Mouse (Mus musculus): ENCODE results near the gene Zfp92. TPM values are rescaled to one million over a fixed set of nuclear protein-coding genes. Genes with fewer than 3 reads are reported as not detected.
"Not testable (repeated sequence)": the region's sequence is repeated elsewhere in the genome, so short reads cannot be mapped to it uniquely, and the experiment has no call there.

Gene Zfp92
- total RNA-seq (2021) (under 1 TPM; 0.26 to 0.38 TPM), polyA plus RNA-seq (2012; rRNA removed) (0.10 and 0.11 TPM in 2 replicates)
- long read RNA-seq: 0 reads

DNA sequence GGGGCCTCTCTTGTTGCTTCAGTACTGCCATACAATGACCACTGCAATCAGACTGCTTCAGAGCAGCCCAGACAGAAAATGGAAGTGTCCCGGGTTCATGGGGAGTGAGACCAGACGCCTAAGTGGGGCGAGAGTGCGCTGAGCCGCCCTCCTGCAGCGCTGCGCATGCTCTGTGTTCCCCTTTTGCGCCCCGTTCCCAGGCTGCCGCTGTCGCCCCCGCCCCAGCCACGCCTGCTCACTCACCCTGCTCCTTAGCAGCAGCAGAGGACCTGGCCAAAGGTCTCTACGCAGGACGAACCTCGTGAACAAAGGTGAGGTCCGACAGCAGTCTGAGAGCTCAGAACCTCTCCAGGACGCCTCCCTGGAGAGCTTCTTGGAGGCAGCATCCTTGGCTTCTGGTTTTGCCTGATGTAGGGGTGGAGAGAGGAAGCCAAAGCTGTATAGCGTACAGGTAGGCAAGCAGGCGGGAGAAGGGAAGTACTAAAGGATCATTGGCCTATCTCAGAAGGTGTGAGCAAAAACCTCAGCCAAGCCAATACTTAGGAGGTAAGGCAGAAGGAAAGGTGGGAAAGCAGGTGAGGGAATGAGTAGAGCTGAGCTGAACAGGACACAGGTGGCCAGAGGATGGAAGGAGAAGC lies at the start of gene Zfp92:
Gene Zfp92, plus strand, starts transcription at position 217 of the 638 bp plus-strand sequence.
- DNase-seq: no peak

DNA sequence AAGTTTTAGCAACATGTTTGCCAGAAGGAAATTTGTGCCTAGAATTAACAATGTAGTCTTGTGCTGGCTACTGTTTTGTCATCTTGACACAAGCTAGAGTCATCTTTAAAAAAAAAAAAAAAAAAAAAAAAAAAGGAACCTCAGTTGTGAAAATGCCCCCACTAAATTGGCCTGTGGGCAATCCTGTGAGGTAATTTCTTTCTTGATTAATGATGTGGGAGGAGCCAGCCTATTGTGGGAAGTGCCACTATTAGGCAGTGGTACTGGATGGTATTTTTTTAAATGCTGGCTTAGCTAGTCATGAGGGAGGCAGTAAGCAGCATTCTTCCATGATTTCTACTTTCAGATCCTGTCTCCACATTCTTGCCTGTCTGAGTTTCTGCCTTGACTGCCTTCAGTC lies 47.6 kb upstream of the Zfp92 start:
- DNase-seq: no peak

DNA sequence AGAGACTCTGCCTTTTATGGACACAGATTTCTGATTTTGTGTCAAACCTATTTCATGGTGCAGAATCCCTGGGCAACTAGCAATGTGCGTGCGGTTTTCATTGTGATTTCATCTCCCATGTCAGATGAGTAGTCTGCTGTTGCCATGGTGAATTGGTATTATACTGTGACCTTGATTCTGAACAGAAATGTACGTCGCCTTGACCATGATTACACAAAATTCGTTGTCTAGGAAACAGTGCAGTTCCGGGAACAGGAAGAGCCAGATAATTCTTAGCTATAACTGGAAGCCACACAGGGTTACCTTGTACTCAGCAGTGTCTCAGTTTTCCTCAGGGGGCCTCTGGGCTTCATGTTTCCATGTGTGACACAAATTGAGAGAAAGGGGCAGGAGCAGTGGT lies 26.5 kb upstream of the Zfp92 start:
- DNase-seq: peak; percentile 38

DNA sequence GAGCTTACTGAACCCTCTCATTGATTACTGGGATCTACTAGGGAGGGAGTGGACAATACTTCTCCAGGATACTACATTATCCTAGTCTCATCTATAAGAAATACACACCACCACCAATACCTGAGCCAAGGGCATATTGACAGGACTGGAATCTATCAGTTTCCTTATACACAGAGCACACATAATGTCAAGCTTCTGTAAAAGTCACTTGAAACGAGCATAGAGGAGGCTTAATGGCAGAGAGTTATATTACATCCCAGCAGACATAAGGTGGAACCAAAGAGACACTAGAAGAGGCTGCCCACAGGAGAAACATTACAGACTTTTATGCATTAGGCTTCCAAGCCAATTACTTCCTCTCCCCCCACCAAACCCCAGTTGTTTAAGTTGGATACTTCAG lies 26.0 kb upstream of the Zfp92 start:
- no peak for DNase-seq

DNA sequence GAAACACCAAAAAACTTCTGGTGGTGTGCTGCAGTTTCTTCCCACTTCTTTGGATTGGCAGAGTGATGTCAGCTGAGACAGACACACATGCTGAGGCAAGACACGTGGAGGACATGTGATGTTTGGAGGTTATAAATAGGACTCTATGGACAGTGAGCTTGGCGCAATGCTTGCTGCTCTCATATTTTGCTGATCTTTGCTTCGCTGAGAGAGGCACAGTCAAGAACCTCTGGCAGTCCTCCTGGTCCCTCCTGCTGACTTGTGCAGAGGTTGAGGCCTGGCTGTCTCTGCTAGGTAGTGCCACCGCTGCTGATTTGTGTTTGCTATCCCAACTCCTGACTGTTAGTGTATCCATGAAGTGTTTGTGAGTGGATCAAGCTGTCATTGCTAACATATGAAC lies 19.4 kb upstream of the Zfp92 start:
- no peak for DNase-seq

DNA sequence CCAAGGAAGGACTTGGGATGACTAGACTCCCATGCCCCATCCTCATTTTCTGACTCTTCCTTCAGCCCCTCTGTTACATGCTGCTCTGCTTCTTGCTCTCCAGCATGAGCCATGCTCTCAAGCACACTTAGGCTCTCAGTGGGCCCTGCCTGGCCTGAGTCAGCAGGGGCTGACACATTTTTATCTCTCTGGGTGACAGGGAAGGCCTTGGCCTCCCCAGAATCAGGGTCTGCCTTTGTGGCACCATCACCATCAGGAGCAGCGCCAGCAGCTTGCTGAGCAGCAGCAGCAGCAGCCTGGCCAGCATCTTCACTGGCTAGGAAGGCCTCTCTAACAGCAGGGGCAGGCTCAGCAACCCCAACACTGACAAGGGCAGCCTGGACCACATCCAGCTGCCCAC lies 14.4 kb upstream of the Zfp92 start:
- peak; percentile 75 for DNase-seq

DNA sequence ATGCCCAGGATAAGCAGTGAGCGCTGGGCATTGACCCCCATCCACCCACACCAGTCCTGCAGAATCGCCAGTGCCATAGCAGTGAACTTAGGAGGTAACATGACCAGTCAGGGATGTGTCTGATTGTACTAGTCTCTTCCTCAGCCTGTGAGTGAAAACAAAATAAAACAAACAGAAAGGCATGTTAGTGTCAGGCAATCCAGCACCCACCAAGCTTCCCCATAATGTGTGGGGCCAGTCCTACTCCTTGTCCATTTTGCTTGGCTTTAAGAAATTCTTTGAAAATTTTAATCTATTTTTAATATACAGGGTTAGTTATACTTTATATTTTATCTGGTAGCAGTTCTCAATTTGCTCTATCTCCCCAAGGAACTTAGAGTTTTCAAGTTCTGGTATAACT lies 12.3 kb upstream of the Zfp92 start, which contains the start of gene Gm18336:
Gene Gm18336, minus strand, starts transcription at position 101 of the 400 bp plus-strand sequence.
- DNase-seq: not testable (repeated sequence)

DNA sequence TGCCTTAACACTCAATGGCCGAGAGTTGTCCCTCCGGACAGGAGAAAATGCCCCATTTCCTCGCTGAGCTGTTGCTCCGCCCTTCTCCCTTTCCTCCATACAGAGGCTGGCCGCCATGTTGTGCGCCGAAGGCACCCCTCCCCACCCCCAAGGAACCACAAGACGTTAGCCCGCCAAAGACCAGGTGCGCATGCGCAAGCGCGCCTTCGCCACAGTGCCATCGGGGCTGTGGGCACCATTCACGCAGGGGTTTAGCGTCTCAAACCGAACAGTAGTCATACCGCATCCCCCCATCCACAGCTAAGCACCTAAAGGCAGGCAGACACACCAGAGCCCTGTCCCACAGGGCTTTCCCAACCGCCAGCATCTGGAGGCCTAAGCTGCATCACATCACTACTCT lies 9.9 kb upstream of the Zfp92 start:
- DNase-seq: no peak

DNA sequence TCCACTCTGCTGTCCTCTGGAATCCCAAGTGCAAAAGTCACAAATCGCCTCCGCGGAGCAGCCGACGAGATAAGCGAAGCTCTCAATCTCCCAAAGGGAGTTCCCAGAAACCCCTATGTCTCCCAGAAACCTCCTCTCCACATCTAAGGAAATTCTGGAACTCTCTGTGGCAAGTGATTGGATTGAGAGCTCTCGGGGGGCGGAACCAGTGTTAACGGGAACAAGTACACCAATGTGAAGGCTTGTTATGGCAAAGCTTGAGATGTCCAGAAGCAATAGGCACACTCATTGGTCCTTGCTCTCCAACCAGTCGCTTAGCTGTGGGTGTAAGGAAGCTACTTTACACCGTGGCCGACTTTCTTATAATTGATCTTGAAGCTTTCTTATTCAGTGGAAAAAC lies 9.3 kb upstream of the Zfp92 start:
- DNase-seq: no peak

DNA sequence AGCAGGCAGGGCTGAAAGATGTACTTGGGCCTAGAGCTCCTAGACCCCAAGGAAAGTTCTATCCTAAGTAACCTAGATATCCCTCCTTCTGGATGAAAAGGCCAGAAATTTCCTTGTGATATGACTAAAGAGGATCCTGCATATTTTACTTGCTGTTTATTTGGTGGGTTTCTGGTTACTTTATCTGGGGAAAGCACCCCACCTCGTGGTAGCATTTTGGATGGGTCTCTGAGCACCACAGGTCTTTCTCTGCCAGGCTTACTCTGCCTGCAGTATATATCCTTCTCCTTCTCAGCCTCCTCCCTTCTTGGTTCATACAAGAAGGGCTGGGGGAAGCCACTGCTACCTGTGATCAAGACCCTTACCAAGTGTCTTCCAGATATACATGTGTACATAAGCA lies 1.9 kb downstream of the Zfp92 start:
- no peak for DNase-seq

DNA sequence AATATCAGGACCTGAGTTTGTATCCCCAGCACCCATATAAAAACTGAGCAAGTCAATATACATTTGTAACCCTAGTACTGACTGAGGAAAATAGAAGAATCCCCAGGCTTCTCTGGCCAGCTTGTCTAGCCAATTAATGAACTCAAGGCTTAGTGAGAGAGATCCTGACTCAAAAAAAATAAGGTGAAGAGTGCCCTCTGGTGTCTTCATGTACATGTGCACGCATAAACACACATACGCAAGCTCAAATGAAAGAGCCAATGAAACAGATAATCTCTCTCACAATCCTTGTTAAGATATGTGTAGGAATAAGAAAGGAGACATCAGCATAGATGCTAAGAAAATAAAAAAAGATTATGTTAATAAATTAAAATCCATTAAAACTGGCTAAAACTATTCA lies 19.1 kb downstream of the Zfp92 start:
- DNase-seq: no peak

DNA sequence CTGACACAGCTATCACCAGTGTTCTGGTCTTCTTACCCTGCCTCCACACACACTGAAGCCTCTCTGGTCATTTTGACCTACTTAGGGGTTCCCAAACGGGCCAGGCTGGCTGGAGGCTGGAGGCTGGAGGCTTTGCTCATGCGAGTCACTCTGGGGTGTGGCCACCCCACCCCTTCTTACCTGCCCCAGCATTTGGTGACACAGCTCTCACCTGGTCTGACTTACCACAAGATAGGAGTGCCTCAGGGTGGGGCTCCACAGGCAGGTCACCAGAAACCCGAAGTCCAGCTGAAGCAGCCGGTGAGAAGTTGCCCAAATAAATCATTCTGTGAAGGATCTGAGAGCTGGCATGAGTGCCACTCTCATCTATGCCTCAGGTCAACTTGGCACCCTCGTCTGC lies 22.0 kb downstream of the Zfp92 start:
- no peak for DNase-seq

DNA sequence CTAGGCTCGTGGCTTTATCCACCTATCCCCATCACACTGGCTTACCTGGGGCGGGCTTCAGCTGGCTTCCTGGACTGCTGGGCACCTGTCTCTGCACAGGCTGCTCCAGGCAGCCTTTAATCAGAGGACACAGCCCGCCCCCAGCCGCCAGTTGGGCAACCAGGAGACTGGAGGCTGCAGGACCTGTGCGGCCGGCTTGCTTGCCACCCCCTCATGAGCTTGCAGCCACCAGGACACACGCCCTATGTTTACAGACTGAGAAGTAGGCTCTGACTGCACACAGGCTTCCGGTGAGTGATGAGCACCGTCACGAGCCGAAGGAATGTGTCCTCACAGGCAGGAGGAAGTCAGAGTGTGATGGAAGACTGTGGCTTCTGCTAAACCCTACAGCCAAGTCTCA lies 24.4 kb downstream of the Zfp92 start, which contains the start of gene Trex2:
Gene Trex2, minus strand, starts transcription at position 93 of the 400 bp plus-strand sequence.
- no peak for DNase-seq

DNA sequence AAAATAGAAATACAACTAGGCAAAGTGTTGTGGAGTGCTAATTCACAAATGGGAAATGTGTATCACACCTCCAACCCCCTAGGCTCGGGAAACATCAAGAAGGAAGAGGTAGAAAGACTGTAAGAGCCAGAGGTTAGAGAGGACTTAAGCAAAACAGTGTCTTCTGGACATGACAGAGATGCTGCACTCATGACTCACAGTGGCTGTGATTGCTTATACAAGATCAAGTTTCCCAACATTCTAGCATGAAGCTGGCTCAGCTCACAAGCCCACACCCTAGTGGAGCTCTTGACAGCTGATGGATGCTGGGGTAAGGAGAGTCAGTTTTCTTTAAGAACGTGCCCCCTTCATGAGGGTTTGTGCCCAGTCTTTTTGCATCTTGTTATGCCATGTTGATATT lies 30.5 kb downstream of the Zfp92 start:
- no peak for DNase-seq

DNA sequence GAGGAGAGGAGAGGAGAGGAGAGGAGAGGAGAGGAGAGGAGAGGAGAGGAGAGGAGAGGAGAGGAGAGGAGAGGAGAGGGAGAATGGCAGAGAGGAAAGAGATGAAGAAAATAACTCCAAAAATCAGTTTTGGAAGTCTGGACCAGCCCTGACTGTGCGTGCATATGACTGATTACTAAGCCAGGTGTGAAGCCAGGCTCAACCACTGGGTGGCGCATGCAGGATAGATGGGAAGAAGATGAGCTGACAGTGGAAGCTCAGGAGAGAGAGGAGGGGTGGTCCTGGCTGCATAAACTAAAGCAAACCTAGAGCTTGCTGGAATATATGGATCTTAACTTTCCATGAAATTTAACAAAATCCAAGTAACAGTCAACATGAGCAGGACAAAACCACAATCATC lies 41.1 kb downstream of the Zfp92 start:
- DNase-seq: peak; percentile 62

DNA sequence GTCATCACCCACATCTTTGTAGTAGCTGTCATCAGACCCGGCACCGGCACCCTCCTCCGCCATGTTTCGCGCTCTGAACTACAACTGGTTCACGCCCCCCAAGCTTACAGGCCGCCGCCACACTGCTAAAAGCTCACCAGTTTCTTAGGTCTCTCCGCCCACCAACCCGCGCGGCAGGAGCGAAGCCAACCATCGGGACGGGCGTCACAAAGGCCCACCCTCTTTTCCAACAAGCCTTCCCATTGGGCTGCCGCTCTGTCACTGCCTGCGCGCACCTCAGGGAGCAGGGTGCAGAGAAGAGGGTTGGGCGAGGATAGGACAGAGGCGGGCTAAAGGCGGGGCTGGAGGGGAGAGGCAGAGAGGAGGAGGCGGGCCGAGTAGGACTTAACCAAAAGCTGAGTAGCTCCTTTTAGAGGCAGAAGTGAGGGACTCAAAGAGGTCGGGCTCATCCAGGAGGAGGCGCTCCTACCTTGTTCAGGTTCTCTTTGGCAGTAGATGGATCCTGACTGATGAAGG lies 48.0 kb downstream of the Zfp92 start, which contains the start of gene Haus7:
Gene Haus7, minus strand, starts transcription at position 168 of the 516 bp plus-strand sequence.
- peak; percentile 95 for DNase-seq

DNA sequence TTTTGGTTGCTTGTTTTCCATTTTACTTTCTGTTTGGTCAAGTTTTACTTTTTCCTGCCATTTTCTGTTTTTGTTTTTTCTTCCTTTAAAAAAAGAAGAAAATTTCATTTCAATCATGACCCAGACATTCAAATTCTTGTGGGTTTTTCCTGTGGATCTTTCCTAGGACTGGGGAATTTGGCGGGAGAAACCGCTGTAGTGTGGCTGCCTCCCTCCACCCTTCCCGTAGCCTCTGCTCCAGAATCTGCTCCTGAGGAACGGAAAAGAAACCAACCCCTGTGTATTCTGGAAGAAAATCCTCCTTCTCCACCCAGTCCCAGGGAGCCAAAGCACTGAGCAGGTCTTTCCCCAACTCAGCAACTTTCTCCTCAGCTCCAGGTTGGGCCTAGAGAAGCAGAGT lies 49.9 kb downstream of the Zfp92 start:
- no peak for DNase-seq

DNA sequence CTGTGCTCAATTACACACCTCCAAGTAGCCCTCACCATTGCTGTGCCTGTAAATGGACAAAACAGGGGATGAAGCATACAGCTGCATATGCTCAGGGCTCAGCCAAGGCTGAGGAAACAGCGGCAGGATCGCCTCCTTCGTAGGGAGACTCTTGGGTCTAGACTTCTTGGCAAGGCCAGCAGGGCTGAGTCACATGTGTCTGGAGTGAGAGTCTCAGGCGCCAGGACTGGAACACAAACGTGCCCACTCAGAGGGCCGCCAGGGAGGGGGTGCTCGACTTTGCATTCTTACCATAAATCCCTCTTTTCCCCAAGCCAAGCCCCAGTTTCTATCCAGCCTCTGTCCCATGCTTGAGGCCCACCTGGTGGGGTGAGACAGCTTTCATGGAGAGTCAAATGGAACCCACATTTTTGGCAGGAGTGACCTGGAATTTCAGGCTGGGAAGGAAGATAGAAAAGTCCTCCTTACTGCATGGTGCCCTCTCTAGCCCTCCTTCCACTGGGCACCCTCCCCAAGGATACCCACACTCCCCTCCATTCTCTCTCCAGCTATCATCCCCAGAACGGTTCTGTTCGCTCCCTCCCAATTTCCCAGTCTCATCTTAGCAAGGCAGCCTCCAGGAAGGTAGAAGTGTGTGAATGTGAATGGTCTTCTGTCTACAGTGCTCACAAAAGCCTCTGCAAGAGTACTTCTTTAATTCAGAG lies 54.7 kb downstream of the Zfp92 start:
- peak; percentile 62 for DNase-seq

DNA sequence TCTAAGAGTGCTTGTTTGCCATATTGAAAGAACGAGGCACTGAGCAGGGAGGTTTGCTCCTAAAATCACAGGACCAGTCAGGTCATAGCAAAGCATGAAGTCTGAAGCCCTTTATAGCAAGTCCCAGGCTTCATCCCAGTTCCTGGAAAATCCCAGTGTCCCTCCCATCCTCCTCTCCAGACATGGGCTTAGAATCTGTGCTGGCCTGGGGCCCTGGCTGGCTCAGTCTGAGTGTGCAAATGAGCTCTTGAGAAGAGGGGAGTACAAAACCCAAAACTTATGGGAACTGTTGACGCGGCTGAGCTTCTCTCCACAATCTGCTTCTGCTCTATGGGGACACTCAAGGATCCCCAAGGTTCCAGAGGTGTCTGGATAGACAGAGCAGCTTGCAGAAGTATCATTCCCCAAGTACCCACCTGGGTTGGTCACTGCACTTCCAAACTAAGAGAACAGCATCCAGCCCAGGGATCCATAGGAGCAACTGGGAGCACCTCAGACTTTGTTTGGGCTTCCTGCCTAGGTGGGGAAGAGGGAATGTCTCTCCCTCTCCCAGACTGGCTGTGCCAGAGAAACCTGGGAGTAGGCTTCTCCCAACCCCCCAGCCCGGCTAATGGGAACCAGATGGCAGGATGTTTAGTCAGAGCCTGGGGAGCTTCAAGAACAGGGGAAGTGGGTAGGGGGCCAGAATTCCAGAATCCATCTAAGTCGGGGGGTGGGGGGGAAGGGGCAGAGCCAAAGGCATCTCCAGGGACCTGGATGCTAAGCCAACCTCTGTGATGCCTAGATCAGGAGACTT lies 56.7 kb downstream of the Zfp92 start:
- no peak for DNase-seq

DNA sequence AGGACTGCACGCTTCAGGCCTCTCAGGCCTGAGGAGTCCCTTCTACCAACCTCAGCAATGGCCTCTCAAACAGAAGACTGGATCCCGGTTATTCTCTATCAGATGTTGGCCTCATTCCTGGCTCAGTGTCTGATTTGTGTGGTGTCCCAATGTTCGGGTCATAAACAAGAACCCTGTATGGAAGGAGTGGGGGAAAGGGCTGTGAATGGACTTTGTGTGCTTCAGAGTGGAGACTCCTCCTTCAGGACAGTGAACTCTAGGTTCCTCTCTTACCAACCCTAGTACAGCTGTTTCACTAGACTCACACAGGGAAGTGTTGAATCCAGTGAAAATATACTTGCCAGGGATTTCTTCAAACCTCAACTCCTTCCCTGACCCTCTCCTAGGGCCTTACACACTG lies 57.4 kb downstream of the Zfp92 start:
- no peak for DNase-seq

DNA sequence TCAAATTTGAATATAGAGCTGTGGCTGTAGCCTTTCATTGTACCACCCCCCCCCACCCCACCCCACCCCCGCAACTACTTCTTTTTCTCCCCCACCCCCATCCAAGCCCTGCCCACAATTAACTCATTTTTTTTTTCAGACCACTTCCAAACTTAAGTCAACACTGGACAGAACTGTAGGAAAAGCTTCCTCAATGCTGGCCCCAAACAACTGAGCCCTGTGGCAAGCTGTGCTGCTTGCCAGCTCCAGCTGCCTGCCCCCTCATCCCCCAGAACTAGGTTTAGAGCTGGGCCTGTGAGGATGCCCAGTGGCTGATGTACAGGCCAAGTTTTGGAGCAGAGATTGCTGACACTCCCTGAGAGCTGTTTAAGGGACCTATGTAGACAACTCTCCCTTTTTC lies 57.9 kb downstream of the Zfp92 start:
- DNase-seq: no peak

DNA sequence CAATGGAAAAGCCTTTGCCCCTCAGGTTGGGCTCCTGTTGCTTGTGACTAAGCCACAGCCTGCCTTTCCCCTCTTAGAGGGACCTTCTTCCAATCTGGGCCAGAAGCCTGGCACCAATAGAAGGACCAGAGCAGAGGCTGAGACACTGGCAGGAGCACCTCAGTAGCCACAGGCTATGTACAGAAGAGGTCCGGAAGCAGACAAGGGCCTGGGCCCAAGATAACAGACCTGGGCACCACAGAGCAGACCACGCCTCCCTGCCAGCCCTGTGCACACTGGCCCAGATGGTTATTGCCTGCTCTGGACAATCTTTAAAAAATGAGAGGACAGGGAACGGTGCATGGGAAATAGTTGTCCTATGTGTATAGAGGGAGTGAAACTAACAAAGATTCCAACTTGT lies 60.9 kb downstream of the Zfp92 start:
- no peak for DNase-seq

Measured in adrenal gland, adult 2 months (tissue).